Mouse (Mus musculus) intestine, postnatal 0 days (tissue): ENCODE measurements at regions not wholly inside any gene's neighbourhood (a gene's known extent, or its start where the extent isn't known, plus 50 kb on each side); places are given as distances from the start of the nearest gene placed in this dataset.

Experiments
- ATAC-seq: fragments of 200-750 bp; cut with Nextera tagmentation; 2 replicates; pipeline ENCODE4 v1.8.0; 2017; ENCODE audit warnings: mild to moderate bottlenecking, moderate TSS enrichment, moderate library complexity
- H3K27ac ChIP-seq: fragments of 300-500 bp; sonication (generic); 2 replicates; pipeline ENCODE4 v1.5.1; 2014; ENCODE audit warnings: mild to moderate bottlenecking, low read depth, low read length, moderate library complexity
- H3K27me3 ChIP-seq: fragments of 300-500 bp; sonication (generic); replicated peaks from 2 replicates; pipeline ENCODE4 v1.6.1; 2014; ENCODE audit warnings: low read length, mixed read lengths; ENCODE audit not compliant: control insufficient read depth, insufficient read depth
- H3K36me3 ChIP-seq: fragments of 300-500 bp; sonication (generic); 2 replicates; pipeline ENCODE4 v1.6.1; 2014; ENCODE audit warnings: mild to moderate bottlenecking, moderate library complexity; ENCODE audit not compliant: control insufficient read depth, insufficient read depth
- H3K4me1 ChIP-seq: fragments of 300-500 bp; sonication (generic); replicated peaks from 2 replicates; pipeline ENCODE4 v1.6.1; 2014; ENCODE audit warnings: antibody characterized with exemption, low read length, mixed read lengths; ENCODE audit not compliant: control insufficient read depth, insufficient read depth
- H3K4me2 ChIP-seq: fragments of 300-500 bp; sonication (generic); replicated peaks from 2 replicates; pipeline ENCODE4 v1.6.1; 2014; ENCODE audit warnings: low read depth, mild to moderate bottlenecking, moderate library complexity
- H3K4me3 ChIP-seq: fragments of 300-500 bp; sonication (generic); 2 replicates; pipeline ENCODE4 v1.5.1; 2014; ENCODE audit warnings: low read depth, low read length
- H3K9ac ChIP-seq: fragments of 300-500 bp; sonication (generic); 2 replicates; pipeline ENCODE4 v1.6.1; 2014; ENCODE audit warnings: mild to moderate bottlenecking, low read depth, low read length
- H3K9me3 ChIP-seq: fragments of 300-500 bp; sonication (generic); 2 replicates; pipeline ENCODE4 v1.6.1; 2016; ENCODE audit warnings: mixed run types; ENCODE audit not compliant: control insufficient read depth
- CTCF ChIP-seq: sonication (generic); IDR thresholded peaks from 2 replicates; pipeline ENCODE4 v1.5.1; 2016; ENCODE audit warnings: low read depth, mild to moderate bottlenecking, control low read depth, antibody characterized with exemption, moderate library complexity
- WGBS: fragments of 180-500 bp; shearing (Covaris S2); extraction: QIAGEN DNeasy Blood & Tissue Kit; methylation state at CpG from one replicate; pipeline ENCODE4 v1.1.7; 2014; 5-methylcytosine and 5-hydroxymethylcytosine counted together

- Histone ChIP-seq H3K9me3 (no peaks in the 10 kb centered on the region), H3K9ac (no peak overlapping the region), H3K27ac (no peak overlapping the region), H3K4me3 (no peak overlapping the region), H3K4me1 (no peaks in the 10 kb centered on the region), H3K4me2 (no peak overlapping the region), H3K36me3 (no peaks in the 10 kb centered on the region), H3K27me3 (no peaks in the 10 kb centered on the region)
- WGBS: 74% methylated on average over 4 of the region's 4 CpGs
- no peak for ATAC-seq
- peak; percentile 35 for TF ChIP-seq CTCF
Measured at GRCm38 (mm10) chr3:29890764-29891163, 657.0 kb downstream of the Mecom start.

GRCm38 (mm10) chr3:29890286-29890685, 657.5 kb downstream of the Mecom start:
- no peak for TF ChIP-seq CTCF
- 63% methylated on average over 1 of the region's 1 CpGs for WGBS
- Histone ChIP-seq H3K27ac (no peak overlapping the region), H3K4me3 (no peak overlapping the region), H3K9me3 (no peaks in the 10 kb centered on the region), H3K9ac (no peak overlapping the region), H3K4me2 (no peak overlapping the region), H3K27me3 (no peaks in the 10 kb centered on the region), H3K4me1 (no peaks in the 10 kb centered on the region), H3K36me3 (no peaks in the 10 kb centered on the region)
- no peak for ATAC-seq

- no peaks in the 10 kb centered on the region for H3K27me3 ChIP-seq
- no peak for TF ChIP-seq CTCF
- no peak overlapping the region for H3K27ac ChIP-seq
- no peak overlapping the region for H3K4me2 ChIP-seq
- no peak overlapping the region for H3K4me3 ChIP-seq
- WGBS: 78% methylated on average over 2 of the region's 2 CpGs
- no peaks in the 10 kb centered on the region for H3K36me3 ChIP-seq
- no peaks in the 10 kb centered on the region for H3K4me1 ChIP-seq
- ATAC-seq: no peak
- H3K9ac ChIP-seq: no peak overlapping the region
- no peaks in the 10 kb centered on the region for H3K9me3 ChIP-seq
Measured at GRCm38 (mm10) chr3:29889638-29890037, 658.2 kb downstream of the Mecom start.

DNA sequence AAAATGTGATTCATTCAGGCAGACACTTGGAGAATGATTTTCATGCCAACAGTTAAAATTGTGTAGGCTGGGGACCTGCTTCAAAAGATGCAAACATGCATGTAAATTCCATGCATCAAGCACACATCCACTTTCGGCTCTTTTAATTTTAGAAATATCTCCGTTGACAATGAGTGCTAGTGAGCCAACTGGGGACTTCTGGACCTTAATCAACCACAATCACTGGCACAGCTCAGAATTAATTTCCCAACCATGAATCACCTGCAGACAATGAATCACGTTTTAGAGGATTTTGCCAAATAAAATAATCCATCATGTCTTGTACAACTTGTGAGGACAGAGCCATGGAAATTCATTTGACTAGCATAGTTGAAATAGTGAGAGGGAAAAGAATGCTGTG, 667.8 kb downstream of the Mecom start:
- H3K9me3 ChIP-seq: no peaks in the 10 kb centered on the region
- no peak overlapping the region for H3K27ac ChIP-seq
- no peaks in the 10 kb centered on the region for H3K36me3 ChIP-seq
- TF ChIP-seq CTCF: no peak
- no peak overlapping the region for H3K4me2 ChIP-seq
- H3K9ac ChIP-seq: no peak overlapping the region
- no peak overlapping the region for H3K4me3 ChIP-seq
- no peak for ATAC-seq
- no peaks in the 10 kb centered on the region for H3K4me1 ChIP-seq
- H3K27me3 ChIP-seq: no peaks in the 10 kb centered on the region
- 50% methylated on average over 3 of the region's 3 CpGs for WGBS

GRCm38 (mm10) chr3:29875768-29876167, 672.0 kb downstream of the Mecom start:
- Histone ChIP-seq H3K36me3 (no peaks in the 10 kb centered on the region), H3K4me2 (no peak overlapping the region), H3K9ac (no peak overlapping the region), H3K9me3 (no peaks in the 10 kb centered on the region), H3K27ac (no peak overlapping the region), H3K4me1 (no peaks in the 10 kb centered on the region), H3K27me3 (no peaks in the 10 kb centered on the region), H3K4me3 (no peak overlapping the region)
- no peak for ATAC-seq
- 75% methylated on average over 5 of the region's 5 CpGs for WGBS
- TF ChIP-seq CTCF: no peak

- H3K9me3 ChIP-seq: no peaks in the 10 kb centered on the region
- H3K27me3 ChIP-seq: no peaks in the 10 kb centered on the region
- ATAC-seq: no peak
- H3K4me2 ChIP-seq: no peak overlapping the region
- TF ChIP-seq CTCF: no peak
- H3K4me1 ChIP-seq: no peaks in the 10 kb centered on the region
- no peak overlapping the region for H3K27ac ChIP-seq
- 85% methylated on average over 4 of the region's 4 CpGs for WGBS
- H3K9ac ChIP-seq: no peak overlapping the region
- no peak overlapping the region for H3K4me3 ChIP-seq
- H3K36me3 ChIP-seq: no peaks in the 10 kb centered on the region
Measured at GRCm38 (mm10) chr3:29862437-29862836, 685.4 kb downstream of the Mecom start.

DNA sequence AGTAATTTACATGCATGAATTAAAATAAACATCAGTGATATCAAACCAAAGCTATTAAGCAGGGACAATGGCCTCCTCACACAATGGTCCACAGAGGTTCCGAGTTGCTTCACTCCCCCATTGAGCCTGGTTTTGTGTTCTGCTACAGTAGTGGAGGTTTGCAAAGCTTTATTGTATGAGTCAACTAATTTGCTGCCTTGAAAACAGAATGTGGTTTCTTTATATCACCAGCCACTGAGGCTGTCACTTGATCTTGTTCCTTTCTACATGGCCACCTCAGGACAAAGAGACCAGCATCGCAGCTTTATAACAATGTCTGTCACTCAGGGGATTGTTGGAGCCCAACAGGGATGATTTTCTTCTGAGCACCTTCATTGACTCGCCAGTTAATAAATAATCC, 695.3 kb downstream of the Mecom start:
- no peak for TF ChIP-seq CTCF
- Histone ChIP-seq H3K4me3 (no peak overlapping the region), H3K36me3 (no peaks in the 10 kb centered on the region), H3K9ac (no peak overlapping the region), H3K27ac (no peak overlapping the region), H3K4me1 (no peaks in the 10 kb centered on the region), H3K27me3 (no peaks in the 10 kb centered on the region), H3K9me3 (no peaks in the 10 kb centered on the region), H3K4me2 (no peak overlapping the region)
- WGBS: 68% methylated on average over 3 of the region's 3 CpGs
- ATAC-seq: no peak
